Mouse (Mus musculus) CH12F3 (cell line): ENCODE data around the gene Lamc1.
"Not testable (repeated sequence)": the region's sequence is repeated elsewhere in the genome, so short reads cannot be mapped to it uniquely, and the experiment has no call there.

Experiments
- in situ Hi-C: fragments of 300-500 bp; cut with MboI; formaldehyde crosslinking; loops from 2 replicates; pipeline ENCODE4 v1.14.3; 2020; ENCODE audit warnings: low sequenced_read_pairs

The Lamc1 gene

GRCm38 (mm10) chr1:153332444-153333295 is at the start of gene Lamc1:
Gene Lamc1, minus strand, starts transcription at chr1:153332786.
- in situ Hi-C loops = no loop called here

- in situ Hi-C loops = loop anchor here (25.0 kb wide), 1 partner anchor 269 kb away; no protein-coding TSS in a partner anchor
Measured at GRCm38 (mm10) chr1:153380746-153381282, 48.2 kb upstream of the Lamc1 start.

- in situ Hi-C loops = loop anchor here (25.0 kb wide), 1 partner anchor 268 kb away; no protein-coding TSS in a partner anchor
Measured at GRCm38 (mm10) chr1:153379832-153380231, 47.2 kb upstream of the Lamc1 start.

GRCm38 (mm10) chr1:153378587-153378986 is 46.0 kb upstream of the Lamc1 start:
- in situ Hi-C loops = loop anchor here (25.0 kb wide), 1 partner anchor 266 kb away; no protein-coding TSS in a partner anchor

- in situ Hi-C loops = loop anchor here (25.0 kb wide), 1 partner anchor 264 kb away; no protein-coding TSS in a partner anchor
Measured at GRCm38 (mm10) chr1:153376446-153376845, 43.9 kb upstream of the Lamc1 start.

- in situ Hi-C loops = no loop called here
Measured at GRCm38 (mm10) chr1:153374136-153374535, 41.5 kb upstream of the Lamc1 start.

GRCm38 (mm10) chr1:153371846-153372245 is 39.3 kb upstream of the Lamc1 start:
- in situ Hi-C loops = no loop called here

- in situ Hi-C loops = no loop called here
Measured at GRCm38 (mm10) chr1:153369011-153369410, 36.4 kb upstream of the Lamc1 start.

- in situ Hi-C loops = no loop called here
Measured at GRCm38 (mm10) chr1:153367048-153367447, 34.5 kb upstream of the Lamc1 start.

- in situ Hi-C loops = no loop called here
Measured at GRCm38 (mm10) chr1:153361926-153362325, 29.3 kb upstream of the Lamc1 start.

GRCm38 (mm10) chr1:153360556-153360955 is 28.0 kb upstream of the Lamc1 start:
- in situ Hi-C loops = no loop called here

GRCm38 (mm10) chr1:153357218-153357617 is 24.6 kb upstream of the Lamc1 start:
- in situ Hi-C loops = no loop called here

- in situ Hi-C loops = no loop called here
Measured at GRCm38 (mm10) chr1:153354466-153354865, 21.9 kb upstream of the Lamc1 start.

GRCm38 (mm10) chr1:153353736-153354430 is 21.3 kb upstream of the Lamc1 start:
- in situ Hi-C loops = no loop called here

- in situ Hi-C loops = no loop called here
Measured at GRCm38 (mm10) chr1:153351034-153351433, 18.4 kb upstream of the Lamc1 start.

- in situ Hi-C loops = no loop called here
Measured at GRCm38 (mm10) chr1:153347726-153348125, 15.1 kb upstream of the Lamc1 start.

- in situ Hi-C loops = no loop called here
Measured at GRCm38 (mm10) chr1:153347040-153347439, 14.5 kb upstream of the Lamc1 start.

- in situ Hi-C loops = no loop called here
Measured at GRCm38 (mm10) chr1:153345699-153346291, 13.2 kb upstream of the Lamc1 start.

- in situ Hi-C loops = no loop called here
Measured at GRCm38 (mm10) chr1:153345002-153345401, 12.4 kb upstream of the Lamc1 start.

- in situ Hi-C loops = not testable (repeated sequence)
Measured at GRCm38 (mm10) chr1:153335451-153335850, 2.9 kb upstream of the Lamc1 start.
